Mouse (Mus musculus) small intestine, adult 2 months (tissue): Measurements from ENCODE around the gene Lrba. TPM values are rescaled to one million over a fixed set of nuclear protein-coding genes. Genes with fewer than 3 reads are reported as not detected.

Experiments used
- H3K27ac ChIP-seq: fragments of 200-500 bp; 2 replicates; pipeline ENCODE4 v1.5.1; 2012; ENCODE audit warnings: low read depth, low read length, control low read depth, inconsistent platforms; ENCODE audit not compliant: insufficient read depth
- H3K27me3 ChIP-seq: fragments of 200-500 bp; 2 replicates; pipeline ENCODE4 v1.6.1; 2012; ENCODE audit warnings: mild to moderate bottlenecking, moderate library complexity, low read length, inconsistent platforms; ENCODE audit not compliant: control insufficient read depth, insufficient read depth
- H3K36me3 ChIP-seq: fragments of 200-500 bp; 2 replicates; pipeline ENCODE4 v1.6.1; 2012; ENCODE audit warnings: mild to moderate bottlenecking, low read length, control low read depth, inconsistent platforms; ENCODE audit not compliant: control insufficient read depth, insufficient read depth
- H3K4me1 ChIP-seq: fragments of 200-500 bp; 2 replicates; pipeline ENCODE4 v1.6.1; 2012; ENCODE audit warnings: low read length, inconsistent platforms, mixed read lengths; ENCODE audit not compliant: control insufficient read depth, insufficient read depth, insufficient read length
- H3K4me3 ChIP-seq: fragments of 200-500 bp; 2 replicates; pipeline ENCODE4 v1.5.1; 2012; ENCODE audit warnings: low read depth, mild to moderate bottlenecking, control low read depth, inconsistent platforms, low read length, moderate library complexity
- CTCF ChIP-seq: fragments of 200-500 bp; IDR thresholded peaks from 2 replicates; pipeline ENCODE4 v1.5.1; 2012; ENCODE audit warnings: low read depth, mild to moderate bottlenecking, control low read depth, inconsistent platforms, low read length, moderate library complexity, mixed read lengths; ENCODE audit not compliant: insufficient replicate concordance, insufficient read length; ENCODE audit errors: extremely low read depth
- POLR2A ChIP-seq: fragments of 200-500 bp; IDR thresholded peaks from 2 replicates; pipeline ENCODE4 v1.6.1; 2012; ENCODE audit warnings: low read depth, mild to moderate bottlenecking, control low read depth, inconsistent platforms, low read length, moderate library complexity
- WGBS: fragments of 180-500 bp; shearing (Covaris S2); methylation state at CpG from one replicate; pipeline ENCODE4 v1.1.7; 2018; 5-methylcytosine and 5-hydroxymethylcytosine counted together
- polyA plus RNA-seq: library from polyadenylated mRNA; depleted of rRNA; stranded (reverse); fragments of >200 nt; gene quantifications from 2 replicates; pipeline ENCODE4 v1.2.3, GENCODE M21; 2012

The Lrba gene
- polyA plus RNA-seq, 1 experiment = 41.1 TPM

DNA sequence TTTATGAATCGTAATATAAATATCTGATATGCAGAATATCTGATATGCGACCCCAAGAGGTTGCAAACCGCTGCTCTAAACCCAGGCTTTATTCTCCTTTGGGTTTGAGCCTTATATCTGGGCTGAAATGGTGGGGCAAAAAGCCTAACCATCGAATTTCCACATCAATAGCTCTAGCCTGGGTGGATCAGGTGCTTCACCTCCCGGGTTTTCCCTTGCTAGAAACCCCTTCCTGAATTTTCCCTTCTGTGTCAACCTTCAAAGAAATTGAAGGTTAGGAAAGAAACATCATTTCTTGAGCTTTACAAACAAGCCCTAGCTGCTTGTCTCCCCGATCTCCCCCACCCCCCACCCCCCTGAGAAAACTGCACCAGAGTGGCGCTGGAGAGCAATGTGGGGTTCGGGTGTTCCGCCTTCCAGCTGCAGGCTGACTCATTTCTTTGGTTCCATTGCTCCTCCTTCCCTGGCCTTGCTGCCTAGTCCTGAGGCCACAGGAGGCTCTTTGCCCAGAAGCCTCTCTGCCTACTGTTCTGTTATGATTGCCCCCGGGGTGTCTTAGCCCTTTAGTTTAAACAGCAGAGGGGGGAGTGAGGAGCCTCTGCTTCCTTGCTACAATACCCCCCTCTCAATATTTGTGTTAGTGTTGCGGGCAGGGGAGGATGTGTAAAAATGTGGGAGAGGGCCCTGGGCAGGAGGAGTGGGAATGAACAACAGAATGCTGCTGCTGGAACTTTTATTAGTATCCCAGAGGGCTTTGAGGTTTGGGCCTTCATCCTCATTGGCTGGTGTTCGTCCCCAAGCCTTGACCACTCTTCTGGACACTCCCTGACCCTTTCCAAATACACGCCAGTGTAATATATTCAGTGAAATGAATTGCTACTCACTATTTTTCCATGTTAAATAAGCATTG is 314.4 kb downstream of the Lrba start:
- peak overlapping the region; percentile 57; the same call in 1 of the 2 replicates for H3K27ac ChIP-seq
- WGBS = 56% methylated on average over 13 of the region's 13 CpGs
- no peaks in the 10 kb centered on the region for H3K27me3 ChIP-seq

DNA sequence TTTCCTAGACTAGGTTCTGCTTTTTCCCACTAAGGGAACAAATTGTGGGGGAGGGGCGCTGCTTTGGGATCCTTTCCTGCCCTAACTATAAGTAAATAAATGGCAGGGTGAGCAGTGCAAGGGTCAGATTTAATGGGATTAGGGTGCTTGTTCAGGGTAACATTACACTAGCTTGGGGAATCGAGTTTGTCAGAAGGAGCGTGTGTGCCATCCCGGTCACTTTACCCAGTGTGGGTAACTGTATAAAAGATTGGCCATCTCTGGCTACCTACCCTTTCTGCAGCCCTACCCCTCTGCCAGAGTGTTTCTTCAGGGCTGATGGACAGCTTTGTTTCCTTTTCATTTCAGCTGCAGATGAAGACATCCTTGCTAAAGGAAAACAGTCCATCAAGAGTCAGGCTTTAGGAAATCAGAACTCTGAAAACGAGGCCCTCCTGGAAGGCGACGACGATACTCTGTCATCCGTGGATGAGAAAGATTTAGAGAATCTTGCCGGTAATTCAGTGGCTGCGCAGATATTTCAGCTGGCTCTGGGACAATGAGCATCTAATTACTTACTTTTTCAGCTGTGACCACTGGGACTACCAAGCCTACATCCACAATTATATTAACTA is 315.2 kb downstream of the Lrba start:
- WGBS = 75% methylated on average over 11 of the region's 11 CpGs
- Histone ChIP-seq H3K27me3 (no peaks in the 10 kb centered on the region), H3K4me3 (no peak overlapping the region), H3K36me3 (peaks cover 6% of the 10 kb centered on the region; the same call in 1 of the 2 replicates), H3K4me1 (no peaks in the 10 kb centered on the region), H3K27ac (peak overlapping the region; percentile 57)
- TF ChIP-seq POLR2A = no peak
- no peak for TF ChIP-seq CTCF

More for the DNA sequence above, 314.4 kb downstream of the Lrba start:
- H3K36me3 ChIP-seq = peaks cover 6% of the 10 kb centered on the region; the same call in 1 of the 2 replicates
- TF ChIP-seq POLR2A (no peak), CTCF (no peak)
- no peaks in the 10 kb centered on the region for H3K4me1 ChIP-seq
- H3K4me3 ChIP-seq = no peak overlapping the region

DNA sequence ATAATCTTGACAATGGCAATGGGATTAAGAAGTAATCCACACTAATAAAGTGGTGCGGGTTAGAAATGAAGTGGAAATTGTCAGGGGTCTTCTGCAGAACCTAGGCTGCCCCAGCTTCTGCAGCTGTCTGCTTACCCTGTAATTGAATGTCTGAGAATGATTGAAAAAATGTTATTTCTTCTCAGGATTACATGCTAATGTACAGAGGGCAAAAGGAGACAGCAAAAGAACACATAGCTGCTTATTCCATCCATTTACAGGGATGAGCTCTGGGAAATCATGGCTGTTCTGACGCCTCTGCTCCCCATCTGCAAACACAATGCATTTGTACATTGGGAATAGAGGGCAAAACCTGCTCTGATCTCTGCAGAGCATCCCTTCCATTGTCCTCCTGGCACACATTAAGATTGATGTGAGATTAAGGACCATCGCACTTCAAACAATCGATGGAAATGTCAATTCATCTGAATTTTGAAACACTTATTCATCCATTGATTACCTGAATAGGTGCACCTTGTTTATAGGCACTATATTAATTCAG is 316.7 kb downstream of the Lrba start:
- no peaks in the 10 kb centered on the region for H3K4me1 ChIP-seq
- H3K27ac ChIP-seq = no peak overlapping the region; the same call in 1 of the 2 replicates
- no peaks in the 10 kb centered on the region for H3K27me3 ChIP-seq
- WGBS = 75% methylated on average over 4 of the region's 4 CpGs
- H3K36me3 ChIP-seq = peaks cover 6% of the 10 kb centered on the region; the same call in 1 of the 2 replicates
- H3K4me3 ChIP-seq = no peak overlapping the region
- TF ChIP-seq POLR2A (no peak), CTCF (no peak)

DNA sequence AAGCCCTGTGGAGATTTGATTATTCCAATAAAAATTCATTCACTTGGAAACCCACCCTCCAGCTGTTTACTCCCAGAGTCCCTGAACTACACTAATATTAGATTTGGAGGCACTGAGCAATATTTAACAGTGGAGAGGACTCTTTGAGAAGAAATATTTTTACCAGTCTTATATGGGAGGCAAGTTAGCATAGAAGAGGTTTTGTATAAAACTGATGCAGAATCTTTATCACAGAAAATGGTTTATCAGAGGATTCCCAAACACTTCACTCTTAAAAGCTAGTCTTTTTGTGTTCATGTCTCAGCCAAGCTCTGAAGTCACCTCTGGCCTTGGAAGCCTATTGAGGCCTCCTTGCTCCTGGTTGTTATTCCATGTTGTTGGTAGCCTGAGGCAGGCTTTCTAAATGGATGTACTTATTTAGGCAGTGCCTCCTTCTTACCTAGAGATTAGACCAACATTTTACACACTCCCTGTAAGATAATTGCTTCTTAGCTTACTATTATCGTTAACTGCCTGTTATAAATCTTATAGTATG is 317.4 kb downstream of the Lrba start:
- no peak overlapping the region for H3K27ac ChIP-seq
- no peaks in the 10 kb centered on the region for H3K4me1 ChIP-seq
- no peak overlapping the region for H3K4me3 ChIP-seq
- peaks cover 8% of the 10 kb centered on the region for H3K36me3 ChIP-seq
- 25% methylated on average over 1 of the region's 1 CpGs for WGBS
- no peaks in the 10 kb centered on the region for H3K27me3 ChIP-seq
- TF ChIP-seq POLR2A (no peak), CTCF (no peak)

DNA sequence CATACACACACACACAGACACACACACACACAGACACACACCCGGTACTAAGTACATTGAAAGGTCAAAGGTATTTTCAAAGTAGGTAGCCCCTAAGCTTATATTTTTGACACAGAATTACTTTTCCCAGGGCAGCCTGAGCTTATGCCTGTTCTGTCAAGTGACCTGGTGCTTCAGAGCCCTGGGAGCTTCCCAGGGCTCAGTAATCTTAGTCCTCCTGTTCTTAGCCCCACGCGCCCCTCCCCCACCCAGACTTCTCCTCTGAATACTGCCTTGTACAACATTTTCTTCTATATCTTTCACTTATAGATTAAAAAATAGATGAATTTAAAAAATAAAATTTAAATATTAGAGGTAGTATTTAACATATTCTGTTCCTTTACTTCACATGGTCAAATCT is 320.3 kb downstream of the Lrba start:
- no peaks in the 10 kb centered on the region for H3K4me1 ChIP-seq
- 89% methylated on average over 3 of the region's 3 CpGs for WGBS
- TF ChIP-seq CTCF (no peak), POLR2A (no peak)
- H3K4me3 ChIP-seq = peak overlapping the region; percentile 19; the same call in 1 of the 2 replicates
- H3K36me3 ChIP-seq = peaks cover 6% of the 10 kb centered on the region
- H3K27me3 ChIP-seq = no peaks in the 10 kb centered on the region
- H3K27ac ChIP-seq = no peak overlapping the region

DNA sequence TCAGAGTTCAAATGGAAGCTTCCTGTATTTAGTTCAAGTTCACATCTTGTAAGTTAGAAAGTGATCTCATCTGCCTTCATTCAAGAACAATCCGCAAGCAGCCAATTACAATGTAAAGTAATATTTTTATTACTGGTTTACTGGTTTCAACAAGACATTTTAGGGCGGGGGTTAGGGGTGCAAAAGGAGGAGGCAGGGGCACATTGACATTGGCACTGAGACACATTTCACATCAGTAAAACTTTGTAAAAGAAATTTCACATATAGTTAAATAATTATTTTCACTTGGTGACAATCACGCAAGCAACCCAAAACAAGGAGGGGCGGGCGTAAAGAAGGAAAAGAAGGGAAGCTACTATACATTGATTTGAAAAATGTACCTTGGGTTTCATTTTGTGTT is 321.5 kb downstream of the Lrba start:
- no peak overlapping the region for H3K4me3 ChIP-seq

More for the DNA sequence above, 321.5 kb downstream of the Lrba start:
- TF ChIP-seq POLR2A (no peak), CTCF (no peak)
- H3K27ac ChIP-seq = no peak overlapping the region
- H3K27me3 ChIP-seq = no peaks in the 10 kb centered on the region
- WGBS = 72% methylated on average over 5 of the region's 5 CpGs
- no peaks in the 10 kb centered on the region for H3K4me1 ChIP-seq
- peaks cover 5% of the 10 kb centered on the region for H3K36me3 ChIP-seq
